Mouse (Mus musculus) mouse embryonic stem cell (cell line): ENCODE data around the gene Igbp1b.

Experiments
- in situ Hi-C, 2 experiments: fragments of 300-500 bp; cut with MboI; formaldehyde crosslinking; loops; 1 replicate in 1 of 2; 3 replicates in 1 of 2; pipeline ENCODE4 v1.14.3; 2019 to 2020; ENCODE audit warnings: low sequenced_read_pairs in 2 of 2, low pct_unique_long_range_greater_than_20kb in 1 of 2, mixed read lengths in 1 of 2; ENCODE audit not compliant: unreplicated experiment in 1 of 2

The Igbp1b gene

DNA sequence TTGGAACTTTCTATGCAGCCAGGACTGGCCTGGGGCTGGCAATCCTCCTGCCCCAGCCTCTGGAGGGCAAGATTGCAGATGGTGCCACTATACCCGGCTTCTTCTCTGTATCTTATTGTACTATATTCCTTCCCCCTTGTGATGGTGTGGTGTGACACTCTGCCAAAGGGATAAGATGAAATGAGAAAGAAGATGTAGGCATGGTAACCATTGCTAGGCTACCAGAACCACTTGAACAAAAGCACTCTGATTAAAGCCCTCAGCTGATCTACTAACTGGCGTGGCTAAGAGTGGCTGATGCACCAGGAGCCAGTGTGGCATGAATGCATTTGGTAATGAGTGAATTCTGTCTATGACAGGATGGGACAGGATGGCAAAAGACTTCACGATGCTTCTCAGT is at the start of gene Igbp1b:
Gene Igbp1b (minus strand): TSS at position 29 of the 400 bp plus-strand sequence.
- in situ Hi-C loops: no loop called here

DNA sequence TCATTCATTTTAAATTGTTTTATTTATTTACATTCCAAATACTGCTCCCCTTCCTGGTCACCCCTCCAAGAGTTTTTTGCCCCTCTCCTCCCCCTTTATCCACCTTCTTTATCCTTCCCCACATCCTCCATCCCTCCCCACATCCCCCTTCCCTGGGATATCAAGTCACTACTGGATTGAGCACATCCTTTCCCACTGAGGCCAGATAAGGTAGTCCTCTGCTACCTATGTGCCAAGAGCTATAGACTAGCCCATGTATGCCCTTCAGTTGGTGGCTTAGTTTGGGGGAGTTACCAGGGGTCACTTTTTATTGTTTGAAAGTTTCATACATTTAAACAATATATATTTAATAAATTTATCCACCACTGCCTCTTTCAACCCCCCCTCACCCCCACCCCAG is 24.6 kb upstream of the Igbp1b start:
- in situ Hi-C loops: no loop called here

DNA sequence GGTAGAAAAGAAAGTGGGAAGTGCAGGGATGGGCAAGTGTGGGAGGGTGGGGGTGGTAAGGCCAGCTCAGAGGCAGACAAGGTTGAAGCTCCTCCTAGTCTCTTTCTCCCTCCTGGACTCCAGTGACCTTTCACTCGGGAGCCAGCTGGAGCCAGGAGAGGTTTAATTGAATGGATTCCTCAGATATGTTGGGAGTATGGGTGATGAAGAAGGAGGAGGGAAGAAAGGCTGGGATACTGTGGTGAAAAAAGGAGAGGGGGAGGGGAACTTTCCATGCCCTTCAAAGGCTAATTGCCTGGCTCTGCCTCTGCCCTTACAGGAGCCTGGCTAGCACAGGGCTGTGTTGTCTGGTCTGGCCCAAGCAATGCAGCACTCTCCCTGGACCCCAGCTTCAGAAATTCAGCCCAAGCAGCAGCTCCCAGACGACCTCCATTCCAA is 14.4 kb upstream of the Igbp1b start:
- in situ Hi-C loops: no loop called here

DNA sequence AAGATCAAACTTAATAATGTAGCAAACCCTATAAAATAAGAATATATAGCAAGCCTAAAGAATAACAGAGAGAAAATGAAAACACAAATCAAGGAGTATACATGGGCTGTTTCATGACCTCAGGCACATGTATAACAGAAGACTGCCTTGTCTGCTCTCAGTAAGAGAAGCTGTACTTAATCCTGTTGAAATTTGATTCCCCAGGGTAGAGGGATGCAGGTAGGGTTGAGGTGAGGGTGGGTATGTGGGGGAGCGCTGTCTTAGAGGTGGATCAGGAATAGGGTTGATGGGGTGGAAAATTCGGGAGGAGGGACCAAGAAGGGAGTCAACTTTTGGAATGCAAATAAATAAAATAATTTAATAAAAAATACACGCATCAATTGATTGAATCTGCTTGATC is 7.1 kb upstream of the Igbp1b start:
- in situ Hi-C loops: no loop called here

DNA sequence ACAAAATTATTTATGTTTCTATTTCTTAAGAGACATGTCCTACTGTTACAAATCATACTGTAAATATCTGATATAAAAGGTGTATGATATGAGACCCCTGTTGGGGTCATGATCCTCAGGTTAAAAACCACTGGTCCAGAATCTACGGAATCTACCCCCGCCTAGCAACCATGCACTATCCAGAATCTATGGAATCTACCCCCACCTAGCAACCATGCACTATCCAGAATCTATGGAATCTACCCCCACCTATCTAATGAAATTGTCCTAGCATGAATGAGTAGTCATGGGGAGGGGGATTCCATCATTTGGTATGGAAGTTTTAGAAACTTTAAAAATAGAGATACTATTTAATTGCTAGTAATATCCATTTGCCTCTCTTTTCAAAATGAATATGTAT is 12.7 kb downstream of the Igbp1b start:
- in situ Hi-C loops: no loop called here

DNA sequence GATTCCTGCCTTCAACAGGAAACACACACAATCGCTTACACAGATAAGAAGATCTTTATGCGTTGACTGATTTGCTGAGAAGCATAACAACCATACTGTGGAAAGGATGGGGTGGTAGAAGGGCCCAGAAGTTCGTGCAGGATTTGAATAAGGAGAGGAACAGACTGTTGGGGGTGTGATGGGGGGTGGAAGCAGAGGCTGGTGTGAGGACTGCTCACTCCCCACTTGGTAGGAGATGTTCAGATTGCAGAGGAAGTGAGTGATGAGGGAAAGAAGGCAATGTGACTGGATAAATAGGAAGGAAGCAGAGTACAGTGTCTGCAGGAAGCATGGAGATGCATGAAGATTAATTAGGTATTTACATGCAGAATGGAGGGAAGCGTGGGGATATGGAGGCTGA is 19.0 kb downstream of the Igbp1b start:
- in situ Hi-C loops: no loop called here

DNA sequence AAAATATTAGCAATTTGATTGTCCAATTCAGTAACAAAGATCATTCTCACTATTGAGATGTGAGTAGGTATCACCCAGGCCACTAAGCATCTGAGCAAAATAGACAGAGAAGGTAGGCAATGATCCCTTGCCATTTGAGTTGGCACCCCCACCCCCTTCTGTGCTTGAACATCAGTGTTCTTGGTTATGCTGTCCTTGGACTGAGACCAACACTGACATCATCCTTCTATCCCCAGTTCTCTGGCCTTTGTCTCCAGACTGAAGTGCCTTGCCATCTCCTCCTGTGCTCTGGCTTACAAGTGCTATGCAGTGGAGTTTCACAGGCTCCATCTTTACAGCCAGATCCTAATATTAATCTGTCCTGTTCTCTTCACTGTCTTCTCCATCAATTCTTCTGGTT is 37.6 kb downstream of the Igbp1b start:
- in situ Hi-C loops: no loop called here

DNA sequence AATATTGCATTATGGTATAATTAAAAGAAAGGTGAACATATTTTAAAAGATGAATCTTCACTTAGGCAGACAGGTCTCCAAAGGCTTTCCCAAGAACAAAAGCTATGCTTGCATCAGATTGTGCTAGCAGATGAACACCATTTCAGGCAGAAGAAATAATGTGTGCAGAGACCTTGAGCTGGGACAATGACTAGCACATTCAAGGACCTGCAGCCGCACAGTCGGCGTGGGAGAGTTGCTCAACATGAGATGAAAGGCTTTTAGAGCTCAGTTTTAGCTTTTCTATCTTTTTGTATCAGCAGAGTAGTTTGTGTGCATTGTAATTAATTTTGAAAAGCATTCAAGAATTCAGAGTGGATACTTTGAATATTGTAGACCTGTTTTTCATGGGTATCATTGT is 39.9 kb downstream of the Igbp1b start:
- in situ Hi-C loops: no loop called here
